ENCODE assay signal across 28 mouse cellular contexts in genomic region chr10:69206081-69206480, GRCm38 (mm10). TPM values are rescaled to one million over a fixed set of nuclear protein-coding genes. Genes with fewer than 3 reads are reported as not detected.
"Had no signal": no experiment of that assay in that cellular context is flagged by ENCODE, and none has a peak within 500 bp of the region (broad histone marks: within the 10 kb centered on the region; RNA-seq: fewer than 3 reads in every experiment).

No protein-coding gene starts in this region.

- H3K4me1 ChIP-seq: embryonic facial prominence, embryonic 12.5 days; embryonic facial prominence, embryonic 13.5 days; embryonic facial prominence, embryonic 15.5 days; forebrain, embryonic 15.5 days had no signal

- H3K36me3 ChIP-seq: embryonic facial prominence, embryonic 12.5 days; forebrain, embryonic 12.5 days; forebrain, embryonic 15.5 days had no signal

- H3K27ac ChIP-seq: embryonic facial prominence, embryonic 10.5 days; embryonic facial prominence, embryonic 12.5 days; embryonic facial prominence, embryonic 13.5 days; embryonic facial prominence, embryonic 15.5 days; forebrain, embryonic 12.5 days; forebrain, embryonic 13.5 days; forebrain, embryonic 15.5 days; gastrocnemius, adult 2 months had no signal

- H3K9me3 ChIP-seq: embryonic facial prominence, embryonic 10.5 days; embryonic facial prominence, embryonic 12.5 days; embryonic facial prominence, embryonic 15.5 days; forebrain, embryonic 10.5 days; forebrain, embryonic 12.5 days; forebrain, embryonic 13.5 days; forebrain, embryonic 15.5 days had no signal

- DNase-seq: cerebellum, adult 18-20 months; cerebellum, adult 2 months; cerebellum, adult 8-10 months; cerebellum, adult 9-10 months; cerebellum, adult 9-11 months; cerebellum, postnatal 10 days; cerebellum, postnatal 14 days; cerebellum, postnatal 25 days; cerebellum, postnatal 36 days; embryo, embryonic 11 days; forebrain, postnatal 0 days; gastrocnemius, adult 2 months; gastrocnemius, postnatal 10 days; gastrocnemius, postnatal 14 days; gastrocnemius, postnatal 25 days; gastrocnemius, postnatal 36 days; heart, adult 18-20 months had no signal

- H3K4me2 ChIP-seq: embryonic facial prominence, embryonic 12.5 days; embryonic facial prominence, embryonic 13.5 days; embryonic facial prominence, embryonic 15.5 days; forebrain, embryonic 12.5 days; forebrain, embryonic 13.5 days; forebrain, embryonic 15.5 days had no signal

- ATAC-seq: forebrain, embryonic 13.5 days; forebrain, embryonic 14.5 days; forebrain, embryonic 15.5 days; forebrain, embryonic 16.5 days; forebrain, postnatal 0 days had no signal

- H3K4me3 ChIP-seq: embryonic facial prominence, embryonic 10.5 days; embryonic facial prominence, embryonic 12.5 days; embryonic facial prominence, embryonic 13.5 days; embryonic facial prominence, embryonic 15.5 days; erythroblast, embryonic 14.5 days; forebrain, embryonic 10.5 days; forebrain, embryonic 12.5 days; forebrain, embryonic 13.5 days; forebrain, embryonic 15.5 days; gastrocnemius, adult 2 months had no signal

- H3K9ac ChIP-seq: embryonic facial prominence, embryonic 12.5 days; embryonic facial prominence, embryonic 13.5 days; embryonic facial prominence, embryonic 15.5 days; forebrain, embryonic 12.5 days; forebrain, embryonic 13.5 days; forebrain, embryonic 15.5 days; forebrain, postnatal 0 days had no signal

- H3K27me3 ChIP-seq: embryonic facial prominence, embryonic 12.5 days; embryonic facial prominence, embryonic 13.5 days; embryonic facial prominence, embryonic 15.5 days; forebrain, embryonic 12.5 days; forebrain, embryonic 13.5 days; forebrain, embryonic 15.5 days had no signal

RNA-seq across cellular contexts. Expression of gene A930033H14Rik, which starts 6.8 kb away (rescaled TPM):
- polyA plus RNA-seq: erythroblast, embryonic 14.5 days had no signal
